Mouse (Mus musculus): ENCODE measurements around the gene Rbmxl1.

GRCm38 (mm10) chr8:78544545-78544944, 35.8 kb upstream of the Rbmxl1 start:
- TF ChIP-seq POLR2A (IDR thresholded peaks at IDR 0.05; ENCODE audit: insufficient read length, low read depth) (no peak), MYOG (IDR thresholded peaks at IDR 0.05; ENCODE audit: control insufficient read depth in 1 of 3, insufficient read depth in 1 of 3, insufficient read length in 2 of 3, low read depth in 2 of 3) (no peak)

Measured in myocyte (in vitro differentiated cells).